Mouse (Mus musculus) heart, postnatal 4 days (tissue): Measurements from ENCODE around the gene Tead4. TPM values are rescaled to one million over a fixed set of nuclear protein-coding genes. Genes with fewer than 3 reads are reported as not detected.
"Not testable (repeated sequence)": the region's sequence is repeated elsewhere in the genome, so short reads cannot be mapped to it uniquely, and the experiment has no call there.

Source experiments
- DNase-seq: peaks from one replicate; pipeline ENCODE4 v3.0.0; 2021
- total RNA-seq, 2 experiments: library from RNA; stranded (reverse); gene quantifications; 2 replicates each; pipeline ENCODE4 v1.2.3; 2021

The Tead4 gene
- total RNA-seq: 1 to 10 TPM; 6.2 to 6.9 TPM

DNA sequence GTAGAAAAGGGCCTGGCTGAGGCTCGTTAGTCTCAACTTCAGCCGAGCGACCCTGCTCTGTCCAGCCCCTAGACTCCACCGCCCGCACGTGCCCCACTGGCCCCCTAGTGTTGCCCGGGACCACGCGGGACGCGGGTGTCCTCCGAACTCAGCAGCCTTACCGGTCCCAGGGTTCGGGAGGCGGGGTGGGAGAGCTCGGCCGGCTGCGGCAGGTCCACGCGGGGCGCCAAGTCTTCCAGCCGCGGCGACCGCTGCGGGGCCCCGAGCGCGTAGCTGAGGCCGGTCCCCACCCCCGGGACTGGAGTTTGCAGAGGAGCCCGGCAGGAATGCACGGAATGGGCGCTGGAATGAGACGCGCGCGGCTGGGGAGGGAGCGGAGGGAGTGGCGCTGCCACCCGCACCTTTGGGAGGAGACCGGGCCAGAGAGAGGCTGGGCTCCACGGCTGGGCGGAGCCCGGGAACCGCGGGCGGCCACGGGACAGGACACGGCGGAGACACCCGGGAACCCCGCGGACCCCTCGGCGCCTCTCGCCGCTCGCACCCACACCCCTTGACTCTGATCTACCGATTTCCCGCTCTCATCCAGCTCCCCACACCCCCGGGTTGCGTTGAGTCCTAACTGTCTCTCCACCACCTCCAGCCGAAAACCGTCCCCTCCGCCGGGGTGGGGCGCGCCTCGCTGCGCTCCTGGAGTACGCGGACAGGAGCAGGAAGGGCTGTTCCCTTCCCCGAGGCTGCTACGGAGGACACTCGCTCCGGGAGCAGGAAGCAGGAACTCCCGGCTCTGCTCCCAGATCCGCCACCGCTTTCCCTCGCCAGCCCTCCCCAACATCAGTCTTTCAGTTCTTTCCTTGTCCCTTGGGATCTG lies at the start of gene Tead4:
Gene Tead4, minus strand, starts transcription at position 690 of the 868 bp plus-strand sequence.
- peak; percentile 79 for DNase-seq

DNA sequence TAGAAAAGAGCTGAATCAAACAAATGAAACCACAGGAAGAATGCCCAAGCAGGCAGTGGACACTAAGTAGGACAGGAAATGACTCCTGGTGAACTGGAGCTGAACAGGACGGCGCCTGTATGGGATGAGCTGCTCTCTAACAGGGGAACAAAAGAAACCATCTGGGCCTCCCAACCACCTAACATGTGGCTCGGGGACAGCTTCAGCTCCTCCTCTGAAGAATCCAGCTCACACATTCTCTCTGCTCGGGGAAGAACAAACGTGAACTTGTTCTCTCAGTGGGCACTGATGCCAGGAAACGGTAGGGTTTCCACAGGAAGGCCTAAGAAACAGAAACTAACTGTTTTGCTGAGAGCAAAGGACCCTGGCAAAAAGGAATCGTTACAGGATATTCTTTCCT lies 49.1 kb upstream of the Tead4 start:
- DNase-seq: no peak

DNA sequence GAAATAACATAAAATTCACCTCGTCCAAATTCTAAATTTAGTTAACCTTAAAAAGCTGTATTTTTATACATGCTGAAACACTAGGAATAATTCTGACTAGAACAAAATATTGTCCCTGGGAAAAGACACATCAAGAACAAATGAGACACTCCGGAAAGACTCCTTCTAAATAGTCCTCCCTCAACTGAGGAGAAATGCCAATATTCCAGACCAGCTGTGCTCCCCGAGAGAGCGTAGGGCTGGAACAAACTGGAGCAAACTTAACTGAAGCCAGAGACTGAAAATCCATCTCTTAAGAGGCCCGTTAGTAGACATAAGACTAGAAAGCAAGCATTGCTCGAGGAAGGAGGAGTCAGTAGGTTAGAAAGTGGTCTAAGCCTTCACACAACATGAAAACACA lies 46.2 kb upstream of the Tead4 start:
- no peak for DNase-seq

DNA sequence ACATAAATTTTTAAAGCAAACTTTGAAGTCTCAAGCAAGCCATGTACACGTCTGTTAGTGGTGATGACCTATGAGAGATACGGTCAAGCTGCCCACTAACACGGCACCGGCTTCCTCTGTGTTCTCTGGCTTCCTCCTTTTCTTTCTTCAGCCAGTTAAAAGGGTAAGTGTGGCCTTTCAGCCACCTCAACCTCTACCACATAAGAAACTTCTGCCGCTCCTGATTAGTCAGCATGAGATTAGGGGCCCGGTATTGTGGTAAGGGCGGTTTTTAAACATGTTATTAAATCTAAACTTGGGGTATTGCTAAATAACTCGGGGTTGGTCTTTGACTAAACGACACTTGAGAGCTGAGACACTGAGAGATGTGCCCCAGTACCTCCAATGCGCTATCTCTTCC lies 45.0 kb upstream of the Tead4 start:
- DNase-seq: no peak

DNA sequence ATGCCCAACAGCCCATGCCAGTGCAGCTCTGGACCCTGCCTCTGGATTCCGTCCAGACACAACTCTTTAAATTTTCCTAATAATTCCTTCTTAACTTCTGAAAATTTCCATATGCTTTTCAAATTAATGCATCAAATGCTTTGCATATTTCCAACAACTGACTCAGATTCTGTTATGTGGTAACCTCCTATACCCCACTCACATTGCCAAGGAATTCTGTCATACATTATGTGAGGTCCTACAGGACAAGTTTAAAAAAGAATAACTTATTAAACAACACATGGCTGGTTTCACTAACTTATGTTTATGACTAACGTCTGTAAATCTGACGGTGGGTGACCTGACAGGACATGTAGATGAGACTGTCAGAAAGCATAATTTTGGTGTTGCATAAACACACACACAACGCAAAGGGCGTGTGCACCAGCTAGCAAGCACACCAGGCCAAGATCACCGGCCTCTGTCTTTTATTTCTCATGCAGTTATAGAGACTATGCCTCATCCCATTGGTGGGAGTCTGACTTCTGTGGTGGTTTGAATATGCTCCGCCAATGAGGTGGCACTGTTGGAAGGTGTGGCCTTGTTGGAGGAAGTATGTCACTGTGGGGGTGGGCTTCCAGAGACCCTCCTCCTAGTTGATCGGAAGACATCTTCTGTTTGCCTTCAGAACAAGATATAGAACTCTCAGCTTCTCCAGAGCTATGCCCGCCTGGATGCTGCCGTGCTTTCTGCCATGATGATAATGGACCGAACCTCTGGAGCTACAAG lies 41.5 kb upstream of the Tead4 start:
- no peak for DNase-seq

DNA sequence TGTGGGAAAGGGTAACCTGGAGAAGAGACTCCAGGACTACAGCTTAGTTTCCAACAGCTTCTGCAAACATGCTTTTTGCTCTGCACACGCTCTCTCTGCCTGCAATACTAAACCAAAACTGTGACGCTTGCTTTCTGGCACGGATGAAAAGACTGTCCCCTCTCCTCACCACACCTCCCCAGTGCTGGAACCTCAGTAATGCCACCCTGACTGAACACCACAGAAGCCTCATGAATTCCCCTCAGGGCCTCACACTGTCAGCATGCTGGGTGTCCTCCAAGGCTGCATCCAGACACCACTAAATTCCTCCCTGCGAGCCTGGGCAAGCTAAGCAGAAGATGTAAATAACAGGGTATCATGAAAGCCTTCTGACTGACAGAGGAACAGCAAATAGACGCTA lies 38.3 kb upstream of the Tead4 start:
- DNase-seq: no peak

DNA sequence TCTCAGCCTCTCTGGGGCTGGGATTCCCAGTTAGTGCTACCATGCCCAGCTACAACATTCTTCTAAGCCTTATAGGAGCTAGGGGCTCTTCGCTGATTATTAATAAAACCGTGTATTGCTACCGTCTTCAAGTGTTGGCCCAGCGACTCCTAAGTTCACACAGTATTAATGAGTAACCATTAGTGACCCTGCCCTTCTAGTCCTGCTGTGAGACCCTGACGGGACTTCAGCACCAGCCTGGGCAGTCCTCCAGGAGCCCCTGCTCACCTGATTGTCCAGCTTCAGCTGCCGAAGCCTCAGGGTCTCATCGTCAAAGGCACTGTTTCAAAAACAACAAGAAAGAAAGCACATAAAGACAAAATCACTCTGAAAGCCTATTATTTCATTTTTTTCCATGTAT lies 36.8 kb upstream of the Tead4 start:
- DNase-seq: no peak

DNA sequence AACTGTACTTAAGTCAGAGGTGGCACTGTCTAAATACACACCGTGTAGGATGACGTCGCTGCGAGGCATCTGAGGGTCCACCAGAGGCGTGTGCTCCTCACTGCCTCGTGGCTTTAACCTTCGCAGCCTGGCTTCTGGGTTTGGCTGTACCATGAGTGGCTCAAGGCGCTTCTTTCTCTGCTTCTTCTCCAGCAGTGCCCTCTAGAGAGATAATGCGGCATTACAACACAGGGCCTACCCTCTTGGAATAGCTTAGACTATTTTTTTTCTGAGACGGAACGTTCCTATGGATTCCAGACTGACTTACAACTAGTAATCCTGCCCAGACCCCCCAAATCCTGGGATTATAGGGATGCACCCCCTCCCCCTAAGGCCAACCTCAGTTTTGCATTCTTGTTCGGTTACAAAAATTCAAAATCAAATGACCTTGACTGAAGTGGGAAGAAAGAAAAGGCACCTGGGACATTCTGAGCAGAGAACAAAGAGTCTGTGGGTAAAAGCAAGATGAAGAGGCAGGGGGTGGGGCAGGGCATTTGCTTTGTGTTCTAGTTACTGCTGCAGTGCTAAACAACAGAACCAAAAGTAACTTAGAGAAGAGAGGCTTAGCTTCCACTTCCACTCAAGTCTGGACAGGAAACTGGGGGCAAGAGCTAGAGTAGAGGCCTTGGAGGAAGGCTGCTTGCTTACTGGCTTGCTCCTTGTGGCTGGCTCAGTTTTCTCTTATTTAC lies 33.9 kb upstream of the Tead4 start:
- DNase-seq: peak; percentile 88

DNA sequence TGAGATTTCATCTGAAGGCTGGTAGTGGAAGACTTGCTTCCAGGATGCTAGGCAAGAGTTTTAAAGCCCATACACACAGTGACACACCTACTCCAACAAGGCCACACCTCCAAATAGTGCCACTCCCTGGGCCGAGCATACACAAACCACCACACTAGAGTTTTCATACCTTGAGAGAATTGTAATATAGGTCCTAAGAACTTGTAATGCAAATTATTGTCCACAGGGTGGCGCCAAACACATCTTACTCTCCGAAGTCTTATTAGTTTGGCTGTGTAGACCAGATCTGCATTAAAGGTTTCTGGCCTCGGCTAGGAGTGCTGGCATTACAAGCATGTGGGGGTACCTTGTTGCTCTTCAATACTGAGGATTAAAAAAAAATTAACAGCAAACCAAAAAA lies 17.7 kb upstream of the Tead4 start:
- peak; percentile 62 for DNase-seq

DNA sequence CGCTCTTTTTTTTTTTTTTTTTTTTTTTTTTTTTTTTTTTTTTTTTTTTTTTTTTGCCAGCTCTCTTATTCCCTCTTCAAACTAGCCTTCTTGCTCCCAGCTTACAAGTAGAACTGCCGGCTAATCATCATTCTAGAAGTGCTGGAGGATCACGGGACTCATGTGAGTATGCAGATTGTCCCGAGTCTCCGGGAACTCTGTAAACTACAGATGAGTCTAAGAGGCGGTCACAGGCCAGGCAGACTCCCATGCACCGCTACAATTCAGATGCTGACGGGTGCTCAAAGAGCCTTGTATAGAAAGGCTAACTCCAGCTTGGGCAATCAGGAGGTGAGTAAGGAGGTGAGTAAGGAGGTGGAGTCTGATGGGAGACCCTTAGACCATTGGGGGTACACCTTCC lies 15.0 kb upstream of the Tead4 start:
- no peak for DNase-seq

DNA sequence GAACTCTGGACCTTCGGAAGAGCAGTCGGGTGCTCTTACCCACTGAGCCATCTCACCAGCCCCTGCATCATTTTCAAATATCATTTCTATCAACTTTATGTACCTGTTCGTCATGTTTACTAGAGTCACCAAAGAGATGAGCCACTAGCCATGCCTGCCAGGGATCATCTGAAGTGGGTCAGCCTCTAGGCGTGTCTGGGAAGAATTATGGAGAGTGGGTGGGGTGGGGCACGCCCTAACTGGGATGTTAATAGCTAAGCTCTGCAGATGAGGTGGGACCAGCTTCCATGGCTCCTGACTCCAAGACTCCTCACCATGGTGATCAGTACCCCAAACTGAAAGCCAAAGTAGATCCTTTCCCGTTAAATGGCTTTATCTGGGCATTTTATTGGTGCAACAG lies 14.2 kb upstream of the Tead4 start:
- DNase-seq: no peak

DNA sequence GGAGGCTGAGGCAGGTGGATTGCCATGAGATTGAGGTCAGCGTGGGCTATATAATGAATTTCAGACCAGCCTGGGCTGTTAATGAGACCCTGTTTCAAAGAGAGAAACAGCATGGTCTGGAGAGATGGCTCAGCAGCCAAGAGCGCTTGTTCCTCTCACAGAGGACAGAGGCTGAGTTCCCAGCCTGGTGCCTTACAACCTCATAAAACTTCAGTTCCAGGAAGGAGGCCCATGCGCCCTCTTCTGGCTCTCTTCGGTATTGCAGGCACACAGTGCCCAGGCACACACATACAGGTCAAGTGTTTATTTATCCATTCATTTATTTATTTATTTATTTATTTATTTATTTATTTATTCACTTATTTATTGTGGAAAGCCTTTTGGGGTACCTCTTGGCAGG lies 7.7 kb upstream of the Tead4 start:
- peak; percentile 77 for DNase-seq

DNA sequence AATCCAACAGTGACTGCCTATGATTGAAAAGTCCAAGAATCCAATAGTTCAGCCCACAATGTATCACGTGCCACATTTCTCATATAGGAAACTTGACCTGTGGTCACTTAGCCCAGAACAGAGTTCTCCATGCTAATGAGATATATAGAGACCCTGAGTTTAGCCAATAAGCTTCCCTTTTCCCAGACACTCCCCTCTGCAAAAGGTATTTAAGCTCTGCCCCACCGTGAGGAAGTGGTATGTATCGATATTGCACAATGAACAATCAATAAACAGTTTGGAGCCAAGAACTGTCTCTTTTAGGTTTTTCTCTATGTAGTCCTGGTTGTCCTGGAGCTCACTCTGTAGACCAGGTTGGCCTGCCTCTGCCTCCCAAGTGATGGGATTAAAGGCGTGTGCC lies 4.2 kb upstream of the Tead4 start:
- DNase-seq: no peak

DNA sequence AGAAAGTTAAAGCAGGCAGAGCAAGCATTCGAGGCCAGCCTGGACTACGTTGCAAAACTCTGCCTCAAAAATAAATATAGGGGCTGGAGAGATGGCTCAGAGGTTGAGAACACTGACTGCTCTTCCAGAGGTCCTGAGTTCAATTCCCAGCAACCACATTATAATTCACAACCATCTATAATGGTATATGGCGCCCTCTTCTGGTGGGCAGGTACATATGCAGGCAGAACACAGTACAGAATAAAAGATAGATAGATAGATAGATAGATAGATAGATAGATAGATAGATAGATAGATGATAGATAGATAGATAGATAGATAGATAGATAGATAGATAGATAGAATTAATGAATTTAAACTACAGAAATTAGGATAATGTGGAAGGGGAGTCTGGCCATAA lies 2.0 kb upstream of the Tead4 start:
- not testable (repeated sequence) for DNase-seq

DNA sequence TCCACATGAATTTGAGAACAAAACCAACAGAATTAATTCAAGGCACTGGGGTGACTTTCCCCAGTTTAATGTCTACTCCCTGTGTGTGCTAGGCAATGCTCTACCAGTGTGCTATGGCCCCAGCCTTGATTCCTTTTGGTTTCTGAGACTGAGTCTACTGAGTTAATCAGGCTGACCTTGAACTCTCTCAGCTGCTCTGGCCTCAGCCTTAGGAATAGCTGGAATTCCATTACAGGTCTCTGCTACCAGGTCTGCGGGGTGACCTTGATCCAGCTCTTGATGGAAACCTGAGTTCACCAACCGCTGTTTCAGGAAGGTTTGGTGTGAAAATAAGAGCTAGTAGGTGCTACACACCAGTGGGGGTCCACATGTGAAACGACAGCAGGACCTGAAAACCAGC lies 1.3 kb upstream of the Tead4 start:
- DNase-seq: no peak

DNA sequence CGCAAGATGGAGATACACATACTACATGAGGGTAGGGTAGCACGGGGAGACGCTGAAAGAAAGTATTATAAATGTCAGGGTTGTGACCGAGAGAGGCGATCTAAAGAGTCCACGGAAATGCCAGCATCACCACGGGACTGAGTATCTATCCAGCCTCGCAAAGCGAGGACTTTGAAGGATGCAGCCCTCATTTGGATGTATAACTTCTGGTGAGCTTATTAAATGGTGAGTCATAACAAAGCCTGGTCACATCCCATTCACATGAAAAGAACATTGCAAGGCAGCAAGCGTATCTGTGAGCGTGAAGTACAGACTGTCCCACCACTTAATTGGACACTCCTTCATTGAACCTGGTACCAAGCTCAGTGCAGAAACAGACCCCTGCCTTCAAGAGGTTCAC lies 835 bp upstream of the Tead4 start:
- no peak for DNase-seq

DNA sequence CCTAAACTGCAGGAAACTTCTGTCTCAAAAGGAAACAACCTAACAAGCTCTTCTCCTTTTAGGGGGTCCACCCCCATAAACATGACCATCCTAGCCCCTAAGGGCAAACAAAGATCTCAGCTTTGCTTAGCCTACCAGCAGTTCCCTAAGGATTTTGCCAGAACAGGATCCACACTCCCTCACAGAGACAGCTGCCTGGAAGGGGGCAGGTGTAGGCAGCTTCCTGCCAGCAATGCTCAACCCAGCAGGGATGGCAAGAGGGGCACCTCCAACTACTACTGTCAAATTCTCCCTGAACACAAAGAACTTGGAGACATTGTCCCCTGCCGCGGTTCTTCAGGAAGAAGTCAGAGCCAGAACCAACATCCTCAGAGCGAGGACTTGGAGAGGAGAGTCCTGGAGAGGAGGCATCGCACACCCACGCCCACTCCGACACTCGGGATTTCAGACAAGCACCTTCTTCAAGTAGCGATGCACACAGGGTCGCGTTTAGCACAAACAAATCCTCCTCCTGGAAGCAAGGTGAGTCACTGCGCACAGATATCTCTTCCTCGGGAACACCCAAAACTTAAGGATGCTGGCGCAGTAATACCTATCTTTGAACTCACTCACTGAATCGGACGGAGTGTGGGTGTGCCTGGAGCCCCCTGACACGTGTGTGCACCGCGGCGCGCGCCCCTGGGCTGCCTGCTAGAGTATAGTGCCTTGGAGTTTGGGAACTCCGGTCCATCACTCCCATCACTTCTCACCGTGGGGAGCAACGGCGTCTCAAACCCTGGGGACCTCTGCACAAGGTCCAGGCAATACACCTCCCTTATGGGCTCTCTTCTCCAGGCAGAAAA lies 1.1 kb downstream of the Tead4 start:
- DNase-seq: no peak

DNA sequence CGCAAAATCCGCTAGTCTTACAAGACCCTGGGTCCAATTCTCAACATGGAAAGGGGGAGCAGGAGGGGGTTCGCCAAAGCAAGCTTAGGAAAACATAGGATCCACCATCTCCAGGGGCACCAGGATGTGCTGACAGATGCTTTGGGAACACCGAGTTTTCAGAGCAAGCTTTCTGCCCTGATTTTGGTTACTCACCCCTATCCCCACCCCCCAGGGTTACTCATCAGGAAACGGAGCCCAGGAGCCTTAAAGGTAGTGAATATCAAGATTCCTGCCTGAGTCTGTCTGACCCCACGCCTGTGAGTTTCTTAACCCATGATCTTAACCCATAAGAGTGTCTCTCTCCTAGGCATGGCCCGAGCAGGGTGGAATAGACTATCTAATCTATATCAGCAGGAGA lies 2.4 kb downstream of the Tead4 start:
- no peak for DNase-seq

DNA sequence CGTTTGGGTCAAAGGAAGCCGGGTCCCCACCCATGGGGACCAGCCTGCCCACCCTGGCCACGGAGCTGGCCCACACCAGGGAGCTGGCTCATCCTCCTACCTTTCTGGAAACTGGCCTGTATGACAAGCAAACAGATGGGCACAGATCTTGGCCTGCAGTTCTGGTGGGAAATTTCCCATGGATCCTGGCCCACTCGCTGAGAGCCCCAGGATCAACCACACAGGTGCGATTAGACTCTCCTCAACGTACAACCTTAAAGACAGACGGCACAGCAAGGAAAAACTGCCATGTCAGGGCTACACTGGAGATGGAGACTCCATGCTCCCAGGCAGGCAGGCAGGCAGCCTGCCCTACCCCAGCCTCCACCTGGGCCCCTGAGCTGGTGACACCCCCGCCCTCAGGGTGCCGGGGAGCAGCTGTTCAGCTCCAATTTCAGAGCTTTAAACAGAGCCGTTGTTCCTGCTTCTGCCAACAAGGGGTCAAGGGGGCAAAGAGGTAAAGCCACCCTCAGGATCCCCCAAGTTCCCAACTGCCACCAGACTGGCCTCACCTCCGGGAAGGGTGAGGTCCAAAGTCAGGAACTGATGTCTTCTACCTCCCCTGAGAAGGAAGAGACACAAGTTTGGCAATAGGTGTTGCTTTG lies 3.8 kb downstream of the Tead4 start:
- DNase-seq: no peak

DNA sequence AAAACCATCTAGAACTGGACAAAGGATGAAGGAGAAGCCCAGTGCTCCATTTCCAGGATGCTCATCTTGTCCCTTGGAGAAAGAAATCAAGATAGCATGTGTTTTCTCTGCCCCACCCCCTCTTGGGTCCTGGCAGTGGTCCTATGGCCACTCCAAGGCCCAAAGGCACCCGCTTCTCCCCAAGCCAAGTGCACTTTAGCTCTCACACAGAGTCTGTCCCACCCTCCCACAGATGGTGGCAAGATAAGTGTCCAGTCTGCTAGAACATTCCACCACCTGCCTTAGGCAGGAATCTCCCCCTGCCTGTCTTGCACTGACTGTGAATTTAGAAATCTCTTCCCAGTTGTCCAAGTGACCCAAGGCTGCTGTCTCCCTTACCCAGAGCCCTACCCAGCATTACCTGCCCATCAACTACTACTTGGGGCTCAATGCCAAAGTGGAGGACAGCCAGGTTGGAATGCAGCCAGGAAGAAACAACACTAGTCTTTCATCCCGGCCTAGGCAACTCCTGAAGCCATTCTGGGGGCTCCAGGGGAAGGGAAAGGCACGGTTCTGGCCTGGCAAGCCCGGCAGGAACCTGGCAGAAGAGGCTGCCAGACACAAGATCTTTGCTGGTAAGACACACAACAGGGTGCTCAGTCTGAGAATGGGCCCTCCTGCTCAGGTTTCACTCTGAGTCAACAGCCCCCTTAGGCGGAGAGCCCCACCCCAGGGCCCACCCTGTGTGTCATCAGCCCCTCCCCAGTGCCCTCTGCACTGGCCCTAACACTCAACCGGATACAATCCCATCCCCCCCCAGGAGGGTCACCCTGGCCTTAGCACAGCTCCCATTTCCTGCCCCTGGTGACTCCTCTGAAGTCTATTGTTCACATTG lies 4.5 kb downstream of the Tead4 start:
- peak; percentile 57 for DNase-seq

DNA sequence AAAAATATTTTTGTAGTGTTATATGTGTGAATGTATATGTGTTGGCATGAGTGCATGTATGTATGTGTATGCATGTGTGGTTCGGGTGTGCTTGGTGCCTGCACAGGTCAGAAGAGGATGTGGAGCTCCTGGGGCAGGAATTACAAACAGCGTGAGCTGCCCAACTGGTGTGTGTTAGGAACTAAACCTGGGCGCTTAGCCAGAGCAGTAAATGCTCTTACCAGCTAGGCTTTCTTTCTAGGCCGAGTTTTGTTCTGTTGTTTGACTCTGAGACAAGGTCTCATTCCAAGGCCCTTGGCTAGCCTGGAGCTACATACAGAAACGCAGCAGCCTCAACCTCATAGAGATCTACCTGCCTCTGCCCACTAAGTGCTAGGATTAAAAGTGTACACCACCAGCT lies 9.3 kb downstream of the Tead4 start:
- no peak for DNase-seq
